Mouse (Mus musculus) CH12.LX (cell line): ENCODE results near the gene Tbx3.

ENCODE experiments used
- NRF1 ChIP-seq: IDR thresholded peaks from 2 replicates; pipeline ENCODE4 v1.6.1; 2014; ENCODE audit warnings: low read depth, mild to moderate bottlenecking, inconsistent platforms, low read length, improper control_type of control experiment, moderate library complexity
- PAX5 ChIP-seq: IDR thresholded peaks from 2 replicates; pipeline ENCODE4 v1.6.1; 2012; ENCODE audit warnings: low read length, inconsistent platforms, mixed read lengths
- USF1 ChIP-seq: IDR thresholded peaks from 2 replicates; pipeline ENCODE4 v1.6.1; 2014; ENCODE audit warnings: low read depth, mild to moderate bottlenecking, inconsistent platforms, low read length, improper control_type of control experiment
- ZC3H11A ChIP-seq: IDR thresholded peaks from 2 replicates; pipeline ENCODE4 v1.6.1; 2012; ENCODE audit warnings: low read depth, mild to moderate bottlenecking, inconsistent platforms, low read length, improper control_type of control experiment

- TF ChIP-seq ZC3H11A (no peak), NRF1 (no peak), USF1 (no peak), PAX5 (no peak)
Measured at GRCm38 (mm10) chr5:119672984-119673600, 2.6 kb downstream of the Tbx3 start.
